Mouse (Mus musculus): ENCODE measurements around the gene Hacd2.

Gene Hacd2

GRCm38 (mm10) chr16:35127270-35127669 lies 105.0 kb downstream of the Hacd2 start:
- no peak for DNase-seq

GRCm38 (mm10) chr16:35130172-35130571 lies 107.9 kb downstream of the Hacd2 start:
- DNase-seq = no peak

GRCm38 (mm10) chr16:35139416-35139815 lies 117.2 kb downstream of the Hacd2 start:
- DNase-seq = no peak

- DNase-seq = no peak
Observed at GRCm38 (mm10) chr16:35139873-35140619, 117.8 kb downstream of the Hacd2 start.

GRCm38 (mm10) chr16:35140620-35140975 lies 118.4 kb downstream of the Hacd2 start:
- DNase-seq = no peak

- no peak for DNase-seq
Observed at GRCm38 (mm10) chr16:35141839-35142238, 119.6 kb downstream of the Hacd2 start.

- DNase-seq = no peak
Observed at GRCm38 (mm10) chr16:35146153-35146552, 123.9 kb downstream of the Hacd2 start.

- no peak for DNase-seq
Observed at GRCm38 (mm10) chr16:35153146-35153755, 131.0 kb downstream of the Hacd2 start.

- DNase-seq = no peak
Observed at GRCm38 (mm10) chr16:35154245-35154640, 132.0 kb downstream of the Hacd2 start.

- DNase-seq = no peak
Observed at GRCm38 (mm10) chr16:35154641-35155390, 132.6 kb downstream of the Hacd2 start, which contains the start of gene Adcy5. Adcy5 (plus strand) TSS chr16:35154877.

GRCm38 (mm10) chr16:35155391-35156305 lies 133.4 kb downstream of the Hacd2 start:
- no peak for DNase-seq

- DNase-seq = no peak
Observed at GRCm38 (mm10) chr16:35156306-35156695, 134.1 kb downstream of the Hacd2 start.

GRCm38 (mm10) chr16:35156832-35157231 lies 134.6 kb downstream of the Hacd2 start:
- no peak for DNase-seq

Data from thymus, adult 18-20 months (tissue).